Mouse (Mus musculus) embryonic facial prominence, embryonic 13.5 days (tissue): Measurements from ENCODE around the gene Actr3. TPM values are rescaled to one million over a fixed set of nuclear protein-coding genes. Genes with fewer than 3 reads are reported as not detected.

ENCODE experiments used
- ATAC-seq: fragments of 200-750 bp; cut with Nextera tagmentation; 2 replicates; pipeline ENCODE4 v1.8.0; 2017; ENCODE audit warnings: low read depth; ENCODE audit not compliant: insufficient number of reproducible peaks, insufficient read depth, low FRiP score, low TSS enrichment
- H3K27ac ChIP-seq: fragments of 300-500 bp; sonication (generic); 2 replicates; pipeline ENCODE4 v1.5.1; 2015; ENCODE audit warnings: moderate library complexity, mild to moderate bottlenecking, inconsistent platforms
- H3K27me3 ChIP-seq: fragments of 300-500 bp; sonication (generic); 2 replicates; pipeline ENCODE4 v1.6.1; 2015; ENCODE audit warnings: mild to moderate bottlenecking, inconsistent platforms
- H3K36me3 ChIP-seq: fragments of 300-500 bp; sonication (generic); 2 replicates; pipeline ENCODE4 v1.6.1; 2015; ENCODE audit warnings: mild to moderate bottlenecking, inconsistent platforms
- H3K4me1 ChIP-seq: fragments of 300-500 bp; sonication (generic); 2 replicates; pipeline ENCODE4 v1.6.1; 2015; ENCODE audit warnings: inconsistent platforms
- H3K4me2 ChIP-seq: fragments of 300-500 bp; sonication (generic); 2 replicates; pipeline ENCODE4 v1.6.1; 2015; ENCODE audit warnings: moderate library complexity, mild to moderate bottlenecking, inconsistent platforms
- H3K4me3 ChIP-seq: fragments of 300-500 bp; sonication (generic); 2 replicates; pipeline ENCODE4 v1.5.1; 2015; ENCODE audit warnings: mild to moderate bottlenecking, inconsistent platforms
- H3K9ac ChIP-seq: fragments of 300-500 bp; sonication (generic); 2 replicates; pipeline ENCODE4 v1.6.1; 2015; ENCODE audit warnings: mild to moderate bottlenecking, inconsistent platforms
- H3K9me3 ChIP-seq: fragments of 300-500 bp; sonication (generic); 2 replicates; pipeline ENCODE4 v1.6.1; 2016; ENCODE audit warnings: inconsistent platforms
- WGBS: fragments of 180-500 bp; shearing (Covaris S2); methylation state at CpG from one replicate; pipeline ENCODE4 v1.1.7; 2015; ENCODE audit warnings: mixed read lengths; 5-methylcytosine and 5-hydroxymethylcytosine counted together
- polyA plus RNA-seq: library from polyadenylated mRNA; unstranded; fragments of >200 nt; fragmentation: Nextera tagmentation; extraction: Ambion mirVana; gene quantifications from 2 replicates; pipeline ENCODE4 v1.2.1, GENCODE M21; 2015

The Actr3 gene
- polyA plus RNA-seq, 1 experiment from 2014 or later = 225 TPM

DNA sequence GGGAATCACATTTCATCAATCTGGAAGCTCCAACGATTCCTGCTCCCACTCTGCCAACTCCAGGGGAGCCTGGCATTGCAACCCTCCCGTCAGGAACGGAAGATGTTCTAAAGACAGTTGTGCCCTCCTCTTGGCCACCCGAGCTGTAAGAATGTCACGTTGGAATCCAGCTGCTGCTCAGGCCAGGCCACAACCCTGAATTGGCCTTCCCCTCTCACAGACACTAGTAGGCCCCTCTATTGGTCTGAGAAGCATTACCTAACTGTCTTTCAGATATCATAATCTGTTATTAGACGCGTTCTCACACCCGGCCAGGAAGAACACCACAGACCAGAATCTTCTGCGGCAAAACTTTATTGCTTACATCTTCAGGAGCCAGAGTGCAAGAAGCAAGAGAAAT, 89.7 kb downstream of the Actr3 start:
- no peaks in the 10 kb centered on the region for H3K27me3 ChIP-seq
- H3K36me3 ChIP-seq = no peaks in the 10 kb centered on the region
- no peak overlapping the region for H3K27ac ChIP-seq
- no peaks in the 10 kb centered on the region for H3K4me1 ChIP-seq
- 93% methylated on average over 9 of the region's 9 CpGs for WGBS
- peaks cover 4% of the 10 kb centered on the region; the same call in 1 of the 2 replicates for H3K9me3 ChIP-seq
- H3K4me2 ChIP-seq = no peak overlapping the region
- no peak overlapping the region for H3K4me3 ChIP-seq
- no peak for ATAC-seq
- no peak overlapping the region for H3K9ac ChIP-seq

DNA sequence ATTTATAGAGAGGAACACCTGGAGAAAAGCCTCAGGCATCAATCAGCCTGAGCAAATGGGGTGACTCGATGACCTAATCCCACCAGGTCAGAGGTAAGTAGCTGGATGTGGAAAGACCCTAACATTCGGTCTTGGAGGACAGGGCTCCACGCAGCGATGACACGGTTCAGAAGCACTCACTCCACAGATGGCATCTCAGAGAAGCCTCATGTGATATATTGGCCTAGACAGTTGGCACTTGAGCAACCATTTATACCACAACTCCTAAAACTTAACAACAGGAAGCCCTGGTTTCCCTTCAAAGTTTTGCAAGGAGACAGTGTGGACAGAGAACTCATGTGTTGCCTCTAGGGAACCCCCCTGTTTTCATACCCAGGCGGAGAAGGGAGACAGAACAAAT, 90.1 kb downstream of the Actr3 start:
- no peak for ATAC-seq
- WGBS = 93% methylated on average over 6 of the region's 6 CpGs
- no peaks in the 10 kb centered on the region for H3K27me3 ChIP-seq
- H3K9me3 ChIP-seq = peaks cover 3% of the 10 kb centered on the region; the same call in 1 of the 2 replicates
- no peak overlapping the region for H3K9ac ChIP-seq
- H3K27ac ChIP-seq = no peak overlapping the region
- H3K36me3 ChIP-seq = no peaks in the 10 kb centered on the region
- no peak overlapping the region for H3K4me3 ChIP-seq
- H3K4me2 ChIP-seq = no peak overlapping the region
- H3K4me1 ChIP-seq = no peaks in the 10 kb centered on the region

DNA sequence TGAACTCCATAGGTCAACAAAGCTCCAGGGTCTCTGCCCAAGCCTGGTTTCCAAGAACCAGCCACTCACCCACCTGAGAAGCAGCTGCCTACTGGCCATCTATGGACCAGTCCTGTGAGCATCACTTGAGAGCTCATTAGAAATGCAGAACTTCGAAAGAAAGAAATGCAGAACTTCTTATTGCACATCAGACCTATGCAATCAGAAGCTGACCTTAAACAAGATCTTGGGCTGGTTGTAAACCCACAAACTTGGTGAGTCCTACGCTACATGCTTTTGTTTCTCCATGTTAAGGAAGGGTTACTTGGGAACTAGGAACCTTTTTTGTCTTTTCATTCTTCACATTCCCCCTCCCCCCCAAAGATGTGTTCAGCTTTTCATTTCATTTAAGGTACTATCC, 92.4 kb downstream of the Actr3 start:
- WGBS = 80% methylated on average over 2 of the region's 2 CpGs
- Histone ChIP-seq H3K4me1 (no peaks in the 10 kb centered on the region), H3K36me3 (no peaks in the 10 kb centered on the region), H3K4me3 (no peak overlapping the region), H3K27me3 (no peaks in the 10 kb centered on the region), H3K27ac (no peak overlapping the region), H3K4me2 (no peak overlapping the region), H3K9me3 (no peaks in the 10 kb centered on the region), H3K9ac (no peak overlapping the region)
- no peak for ATAC-seq

Other genes with a start within 250 kb of the Actr3 start
- 39.2 and 44.8 TPM in 2 replicates for gene Slc35f5, start 124.9 kb upstream of the Actr3 start, polyA plus RNA-seq
- 0.11 TPM in 1 of 2 replicates, not detected in the other for gene Gpr39, start 241.3 kb upstream of the Actr3 start, polyA plus RNA-seq